Mouse (Mus musculus) heart, postnatal 0 days (tissue): ENCODE results near the gene Tax1bp3. TPM values are rescaled to one million over a fixed set of nuclear protein-coding genes. Genes with fewer than 3 reads are reported as not detected.

ENCODE experiments used
- ATAC-seq: fragments of 200-750 bp; cut with Nextera tagmentation; 2 replicates; pipeline ENCODE4 v1.8.0; 2017; ENCODE audit warnings: low read depth, moderate number of reproducible peaks, moderate library complexity; ENCODE audit not compliant: insufficient read depth
- DNase-seq: peaks from one replicate; pipeline ENCODE4 v3.0.0-alpha.2; 2016; ENCODE audit warnings: low spot score
- H3K27ac ChIP-seq: fragments of 300-500 bp; sonication (generic); 2 replicates; pipeline ENCODE4 v1.5.1; 2014; ENCODE audit warnings: low read depth, mild to moderate bottlenecking
- H3K27me3 ChIP-seq: fragments of 300-500 bp; sonication (generic); 2 replicates; pipeline ENCODE4 v1.6.1; 2014; ENCODE audit warnings: low read length, mixed read lengths; ENCODE audit not compliant: control insufficient read depth, insufficient read depth
- H3K36me3 ChIP-seq: fragments of 300-500 bp; sonication (generic); replicated peaks from 2 replicates; pipeline ENCODE4 v1.6.1; 2014; ENCODE audit warnings: low read length, mixed read lengths; ENCODE audit not compliant: control insufficient read depth, insufficient read depth
- H3K4me1 ChIP-seq: fragments of 300-500 bp; sonication (generic); 2 replicates; pipeline ENCODE4 v1.6.1; 2014; ENCODE audit warnings: antibody characterized with exemption; ENCODE audit not compliant: control insufficient read depth, insufficient read depth
- H3K4me2 ChIP-seq: fragments of 300-500 bp; sonication (generic); 2 replicates; pipeline ENCODE4 v1.6.1; 2014; ENCODE audit warnings: low read depth, mild to moderate bottlenecking, low read length, moderate library complexity
- H3K4me3 ChIP-seq: fragments of 300-500 bp; sonication (generic); 2 replicates; pipeline ENCODE4 v1.5.1; 2014; ENCODE audit warnings: low read depth, low read length
- H3K9ac ChIP-seq: fragments of 300-500 bp; sonication (generic); replicated peaks from 2 replicates; pipeline ENCODE4 v1.6.1; 2014; ENCODE audit warnings: low read depth, low read length, mixed read lengths
- H3K9me3 ChIP-seq: fragments of 300-500 bp; sonication (generic); replicated peaks from 2 replicates; pipeline ENCODE4 v1.6.1; 2016; ENCODE audit warnings: low read length; ENCODE audit not compliant: control insufficient read depth
- CTCF ChIP-seq: IDR thresholded peaks from 2 replicates; pipeline ENCODE4 v1.5.1; 2016; ENCODE audit warnings: antibody characterized with exemption, control low read depth, low read depth
- EP300 ChIP-seq: IDR thresholded peaks from 2 replicates; pipeline ENCODE4 v1.6.1; 2016; ENCODE audit warnings: antibody characterized with exemption, low read depth
- WGBS: fragments of 180-500 bp; shearing (Covaris S2); extraction: QIAGEN DNeasy Blood & Tissue Kit; methylation state at CpG from one replicate; pipeline ENCODE4 v1.1.7; 2014; 5-methylcytosine and 5-hydroxymethylcytosine counted together
- polyA plus RNA-seq: library from polyadenylated mRNA; unstranded; fragments of >200 nt; fragmentation: Nextera tagmentation; extraction: Ambion mirVana; gene quantifications from 2 replicates; pipeline ENCODE4 v1.2.1, GENCODE M21; 2015
- total RNA-seq: library from RNA; depleted of rRNA; stranded (reverse); fragments of >200 nt; gene quantifications from 2 replicates; pipeline ENCODE4 v1.2.3, GENCODE M21; 2014; ENCODE audit warnings: low replicate concordance; rRNA removed

Tax1bp3 gene
- total and polyA plus RNA-seq, 2 experiments from 2014 or later, result 103 to 217 TPM

GRCm38 (mm10) chr11:73230081-73230480 lies 53.2 kb downstream of the Tax1bp3 start:
- Histone ChIP-seq H3K27me3 (no peaks in the 10 kb centered on the region), H3K4me1 (no peaks in the 10 kb centered on the region), H3K4me3 (no peak overlapping the region), H3K4me2 (no peak overlapping the region), H3K9ac (no peak overlapping the region), H3K27ac (no peak overlapping the region), H3K36me3 (no peaks in the 10 kb centered on the region), H3K9me3 (no peaks in the 10 kb centered on the region)
- TF ChIP-seq EP300 (no peak), CTCF (no peak)
- DNase-seq (no peak), ATAC-seq (no peak)
- 81% methylated on average over 5 of the region's 5 CpGs for WGBS

- TF ChIP-seq CTCF (no peak), EP300 (no peak)
- 54% methylated on average over 2 of the region's 2 CpGs for WGBS
- no peak overlapping the region for H3K4me3 ChIP-seq
- H3K9ac ChIP-seq, result no peak overlapping the region
- DNase-seq (no peak), ATAC-seq (no peak)
- H3K9me3 ChIP-seq, result no peaks in the 10 kb centered on the region
- no peak overlapping the region for H3K27ac ChIP-seq
- H3K4me2 ChIP-seq, result no peak overlapping the region
- H3K36me3 ChIP-seq, result no peaks in the 10 kb centered on the region
- H3K4me1 ChIP-seq, result no peaks in the 10 kb centered on the region
- no peaks in the 10 kb centered on the region for H3K27me3 ChIP-seq
Observed at GRCm38 (mm10) chr11:73232513-73232912, 55.6 kb downstream of the Tax1bp3 start.

Other genes with a start within 250 kb of the Tax1bp3 start
- 3.8 and 9.7 TPM in 2 replicates for gene Atp2a3, start 215.9 kb upstream of the Tax1bp3 start, total RNA-seq
- gene Atp2a3, start 215.9 kb upstream of the Tax1bp3 start, polyA plus RNA-seq, result 2.6 and 3.1 TPM in 2 replicates
- 1.4 and 24.8 TPM in 2 replicates for gene P2rx1, start 178.0 kb upstream of the Tax1bp3 start, total RNA-seq
- gene P2rx1, start 178.0 kb upstream of the Tax1bp3 start, polyA plus RNA-seq, result 0.71 and 1.0 TPM in 2 replicates
- 0.62 and 4.9 TPM in 2 replicates for gene Camkk1, start 158.1 kb upstream of the Tax1bp3 start, total RNA-seq
- gene Camkk1, start 158.1 kb upstream of the Tax1bp3 start, polyA plus RNA-seq, result 0.68 and 1.1 TPM in 2 replicates
- 7.1 and 8.9 TPM in 2 replicates for gene Ncbp3, start 129.3 kb upstream of the Tax1bp3 start, total RNA-seq
- gene Ncbp3, start 129.3 kb upstream of the Tax1bp3 start, polyA plus RNA-seq, result 6.6 and 7.0 TPM in 2 replicates
- 0.58 TPM in 1 of 2 replicates, not detected in the other for gene Itgae, start 86.5 kb upstream of the Tax1bp3 start, total RNA-seq
- 0.04 and 0.12 TPM in 2 replicates for gene Itgae, start 86.5 kb upstream of the Tax1bp3 start, polyA plus RNA-seq
- 2.4 and 6.0 TPM in 2 replicates for gene Haspin, start 38.8 kb upstream of the Tax1bp3 start, total RNA-seq
- 3.0 and 4.0 TPM in 2 replicates for gene Haspin, start 38.8 kb upstream of the Tax1bp3 start, polyA plus RNA-seq
- 2.0 and 4.3 TPM in 2 replicates for gene P2rx5, start 16.7 kb upstream of the Tax1bp3 start, total RNA-seq
- 1.6 and 1.7 TPM in 2 replicates for gene P2rx5, start 16.7 kb upstream of the Tax1bp3 start, polyA plus RNA-seq
- 122 and 178 TPM in 2 replicates for gene Emc6, start within 50 bp of the Tax1bp3 start, total RNA-seq
- 123 and 132 TPM in 2 replicates for gene Emc6, start within 50 bp of the Tax1bp3 start, polyA plus RNA-seq
- 17.0 and 17.3 TPM in 2 replicates for gene Ctns, start 22.0 kb downstream of the Tax1bp3 start, total RNA-seq
- gene Ctns, start 22.0 kb downstream of the Tax1bp3 start, polyA plus RNA-seq, result 10.3 and 10.7 TPM in 2 replicates
- 0.08 and 1.9 TPM in 2 replicates for gene Shpk, start 22.4 kb downstream of the Tax1bp3 start, total RNA-seq
- 0.77 and 0.95 TPM in 2 replicates for gene Shpk, start 22.4 kb downstream of the Tax1bp3 start, polyA plus RNA-seq
- 3.1 TPM in 1 of 2 replicates, not detected in the other for gene Trpv1, start 57.2 kb downstream of the Tax1bp3 start, total RNA-seq
- 0.07 TPM in 1 of 2 replicates, not detected in the other for gene Trpv1, start 57.2 kb downstream of the Tax1bp3 start, polyA plus RNA-seq
- 0.04 TPM in 1 of 2 replicates, not detected in the other for gene Trpv3, start 90.3 kb downstream of the Tax1bp3 start, total RNA-seq
- 0.07 and 0.08 TPM in 2 replicates for gene Trpv3, start 90.3 kb downstream of the Tax1bp3 start, polyA plus RNA-seq
- not detected in 2 replicates for gene Aspa, start 152.5 kb downstream of the Tax1bp3 start, total RNA-seq
- 0.23 and 0.37 TPM in 2 replicates for gene Aspa, start 152.5 kb downstream of the Tax1bp3 start, polyA plus RNA-seq
- not detected in 2 replicates for gene Gm49340, start 152.7 kb downstream of the Tax1bp3 start, total RNA-seq
- not detected in 2 replicates for gene Gm49340, start 152.7 kb downstream of the Tax1bp3 start, polyA plus RNA-seq
- not detected in 2 replicates for gene Spata22, start 152.7 kb downstream of the Tax1bp3 start, total RNA-seq
- gene Spata22, start 152.7 kb downstream of the Tax1bp3 start, polyA plus RNA-seq, result not detected in 2 replicates
- not detected in 2 replicates for gene Olfr20, start 173.7 kb downstream of the Tax1bp3 start, total RNA-seq
- gene Olfr20, start 173.7 kb downstream of the Tax1bp3 start, polyA plus RNA-seq, result not detected in 2 replicates
- not detected in 2 replicates for gene Olfr376, start 194.2 kb downstream of the Tax1bp3 start, total RNA-seq
- not detected in 2 replicates for gene Olfr376, start 194.2 kb downstream of the Tax1bp3 start, polyA plus RNA-seq
- not detected in 2 replicates for gene Olfr1, start 222.5 kb downstream of the Tax1bp3 start, total RNA-seq
- gene Olfr1, start 222.5 kb downstream of the Tax1bp3 start, polyA plus RNA-seq, result not detected in 2 replicates